Mouse (Mus musculus) bone marrow macrophage, adult 2 months (primary cell): ENCODE results near the gene Kcnh6.

Source experiments
- CTCF ChIP-seq: IDR thresholded peaks from 2 replicates; pipeline ENCODE4 v1.5.1; 2012; ENCODE audit warnings: low read depth, mild to moderate bottlenecking, low read length, moderate library complexity
- POLR2A ChIP-seq: IDR thresholded peaks from 2 replicates; pipeline ENCODE4 v1.6.1; 2012; ENCODE audit warnings: mild to moderate bottlenecking, low read depth, low read length, borderline replicate concordance

GRCm38 (mm10) chr11:106027607-106028006 lies 19.7 kb downstream of the Kcnh6 start:
- TF ChIP-seq POLR2A (no peak), CTCF (no peak)
